Mouse (Mus musculus) naive thymus-derived CD4-positive, alpha-beta T cell, adult 2 months (primary cell): Measurements from ENCODE around the gene Ddb1.

ENCODE experiments used
- DNase-seq: peaks from one replicate; pipeline ENCODE4 v3.0.0-alpha.2; 2011; ENCODE audit warnings: low read depth

Gene Ddb1

GRCm38 (mm10) chr19:10661919-10662318, 56.8 kb downstream of the Ddb1 start:
- DNase-seq = no peak

DNA sequence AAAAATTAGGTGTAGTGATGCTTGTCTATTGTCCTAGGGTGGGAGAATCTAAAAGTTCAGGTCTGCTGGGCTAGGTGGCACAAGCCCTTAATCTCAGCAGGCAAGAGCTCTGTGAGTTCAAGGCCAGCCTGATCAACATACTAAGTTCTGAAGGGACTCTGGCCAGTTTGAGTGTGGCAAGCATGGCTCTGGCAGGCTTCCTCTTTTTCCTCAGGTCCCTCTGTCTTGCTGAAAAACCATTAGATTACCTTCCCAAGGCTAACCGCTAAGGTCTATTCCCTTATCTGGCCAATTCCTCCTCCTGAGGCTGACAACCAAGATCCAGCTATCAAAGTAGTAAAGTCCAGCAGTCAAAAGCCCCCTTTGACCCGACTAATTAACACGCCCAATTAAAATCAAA, 57.5 kb downstream of the Ddb1 start:
- DNase-seq = no peak

GRCm38 (mm10) chr19:10665093-10665492, 60.0 kb downstream of the Ddb1 start:
- DNase-seq = peak; percentile 22

DNA sequence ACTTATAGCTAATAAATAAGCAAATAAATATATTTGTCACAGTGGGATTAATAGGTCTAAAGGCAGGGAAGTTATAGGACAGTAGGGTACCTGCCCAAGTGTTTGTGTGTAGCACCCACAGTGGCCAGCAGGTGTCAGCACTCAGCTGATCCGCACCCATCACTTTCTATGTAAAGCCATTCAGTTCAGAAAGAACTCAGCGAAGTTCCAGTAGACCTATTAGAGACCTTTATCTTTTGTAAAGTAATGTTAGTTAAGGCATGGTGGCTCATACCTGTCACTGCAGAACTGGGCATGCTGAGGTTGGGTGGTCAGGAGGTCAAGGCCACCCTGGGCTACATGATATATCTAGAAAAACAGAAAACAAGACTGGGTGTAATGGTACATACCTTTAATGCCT, 60.4 kb downstream of the Ddb1 start:
- DNase-seq = peak; percentile 84

- no peak for DNase-seq
Measured at GRCm38 (mm10) chr19:10671319-10671718, 66.2 kb downstream of the Ddb1 start.

- DNase-seq = no peak
Measured at GRCm38 (mm10) chr19:10671854-10672417, 66.8 kb downstream of the Ddb1 start.

DNA sequence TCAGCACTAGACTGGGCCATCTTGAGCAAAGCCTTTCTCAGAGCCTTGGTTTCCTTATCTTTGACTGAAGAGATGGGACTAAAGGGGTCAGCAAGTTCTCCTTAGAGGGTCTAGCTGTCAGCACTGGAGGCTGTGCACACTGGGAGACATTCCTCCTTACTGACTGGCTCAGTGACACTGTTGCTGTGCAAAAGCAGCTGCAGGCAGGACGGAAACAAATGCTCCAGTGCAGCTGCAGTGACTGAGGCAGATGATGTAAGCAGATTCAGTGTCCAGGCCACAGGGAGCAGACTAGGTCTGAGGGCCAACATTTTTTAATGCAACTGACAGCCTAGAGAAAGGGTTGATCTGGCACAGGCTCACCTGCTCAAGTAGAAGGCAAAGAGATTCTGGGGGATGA, 68.1 kb downstream of the Ddb1 start:
- DNase-seq = no peak

DNA sequence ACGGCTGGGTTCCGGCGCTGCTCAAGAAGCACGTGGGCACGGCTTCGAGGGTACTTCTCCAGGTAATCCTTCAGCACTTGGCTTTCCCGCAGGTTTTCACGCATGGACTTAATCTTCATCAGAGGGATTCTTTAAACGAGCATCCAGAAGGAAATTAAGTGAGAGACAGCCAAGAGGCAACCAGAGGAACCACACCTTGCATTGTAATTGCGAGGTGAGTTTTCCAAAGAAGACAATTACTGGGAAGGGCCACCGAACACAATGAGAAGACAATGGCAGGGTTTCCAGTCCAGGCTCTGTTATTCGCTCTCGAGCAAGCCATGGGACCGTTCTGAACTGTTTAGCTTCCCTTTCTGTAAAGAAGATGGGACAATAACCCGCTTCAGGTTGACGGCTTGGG, 71.5 kb downstream of the Ddb1 start:
- DNase-seq = no peak

DNA sequence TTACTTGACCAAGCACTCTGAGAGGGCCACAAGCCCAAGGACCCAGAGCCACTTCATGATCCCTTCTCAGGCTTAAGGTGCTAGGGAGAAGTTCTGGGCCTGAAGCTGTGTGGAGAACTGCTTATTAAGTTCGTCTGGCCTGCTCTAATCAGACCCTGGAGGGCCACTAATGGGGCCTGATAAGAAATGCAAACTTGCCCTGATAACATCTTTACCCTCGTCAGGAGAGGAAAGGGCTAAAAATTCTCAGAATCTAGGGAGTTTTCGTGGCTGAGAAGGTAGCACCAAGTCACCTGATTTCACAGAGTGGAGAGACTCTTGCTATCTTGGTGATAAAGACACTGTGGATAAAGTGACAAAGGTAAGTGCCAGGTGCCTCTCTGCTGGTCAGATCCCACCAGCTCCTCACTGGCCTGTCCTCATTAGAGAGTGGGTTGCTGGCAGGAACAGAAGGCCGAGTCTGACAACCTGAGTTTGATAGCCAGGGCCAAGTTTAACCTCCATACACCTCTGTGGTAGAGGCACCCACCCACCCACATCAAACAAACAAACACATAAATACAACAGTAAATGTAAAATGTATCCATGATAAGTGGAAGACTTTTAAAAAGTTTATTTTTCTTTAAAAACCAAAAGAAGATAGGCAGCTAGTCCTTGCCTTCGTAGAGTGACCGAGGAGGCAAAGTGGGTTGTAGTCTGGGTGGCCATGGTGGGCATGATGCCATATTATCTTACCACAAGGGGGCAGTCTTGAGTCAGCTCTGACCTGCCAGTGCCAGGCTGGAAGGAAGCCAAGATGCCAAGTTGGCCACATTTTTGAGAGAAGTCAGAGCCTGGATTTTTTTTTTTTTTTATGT, 73.0 kb downstream of the Ddb1 start, which contains the start of gene Pga5:
Gene Pga5 (minus strand): TSS at position 157 of the 857 bp plus-strand sequence.
- DNase-seq = peak; percentile 89

DNA sequence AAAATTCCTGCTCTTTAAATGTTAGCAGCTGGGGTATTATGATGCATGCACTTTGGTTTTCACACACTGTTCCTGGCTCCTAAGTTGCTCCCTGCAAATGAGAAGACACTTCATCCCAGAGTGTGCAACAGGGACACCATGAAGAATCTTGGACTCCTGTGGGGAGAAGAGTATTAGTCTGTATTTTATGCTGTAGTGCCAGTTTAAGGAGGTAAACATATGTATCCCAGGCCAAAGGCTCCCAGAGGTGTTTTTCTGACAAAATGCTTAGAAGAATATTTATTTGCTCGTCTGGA, 73.6 kb downstream of the Ddb1 start:
- DNase-seq = no peak
